Mouse (Mus musculus): ENCODE results near the gene Ap3m1. TPM values are rescaled to one million over a fixed set of nuclear protein-coding genes. Genes with fewer than 3 reads are reported as not detected.

Ap3m1 gene
- polyA plus RNA-seq, 1 experiment from 2014 or later, result 127 TPM

GRCm38 (mm10) chr14:21053586-21053985, 1.3 kb upstream of the Ap3m1 start:
- H3K9ac ChIP-seq (ENCODE audit: low read length), result no peak overlapping the region
- ATAC-seq (ENCODE audit: insufficient read depth, low FRiP score, low TSS enrichment) (no peak), DNase-seq (ENCODE audit: low spot score) (no peak)
- H3K4me3 ChIP-seq (ENCODE audit: low read depth, low read length), result peak overlapping the region; percentile 87; the same call in 1 of the 2 replicates
- H3K4me1 ChIP-seq (ENCODE audit: control insufficient read depth, insufficient read depth, low read length), result peaks cover 2% of the 10 kb centered on the region; the same call in 1 of the 2 replicates
- H3K27me3 ChIP-seq (ENCODE audit: control insufficient read depth, insufficient read depth, low read length), result no peaks in the 10 kb centered on the region
- no peaks in the 10 kb centered on the region for H3K9me3 ChIP-seq (ENCODE audit: control insufficient read depth, low read length)
- no peak overlapping the region for H3K27ac ChIP-seq (ENCODE audit: low read depth, low read length)
- WGBS, result 50% methylated on average over 7 of the region's 7 CpGs
- H3K36me3 ChIP-seq (ENCODE audit: control insufficient read depth, insufficient read depth, low read length), result no peaks in the 10 kb centered on the region
- peak overlapping the region; percentile 93; the same call in 1 of the 2 replicates for H3K4me2 ChIP-seq (ENCODE audit: low read depth)

GRCm38 (mm10) chr14:21053151-21053550, 843 bp upstream of the Ap3m1 start:
- 13% methylated on average over 8 of the region's 8 CpGs for WGBS
- H3K27ac ChIP-seq (ENCODE audit: low read depth, low read length), result no peak overlapping the region

GRCm38 (mm10) chr14:21052781-21053130, 448 bp upstream of the Ap3m1 start:
- peak overlapping the region; percentile 93 for H3K4me2 ChIP-seq (ENCODE audit: low read depth)
- H3K36me3 ChIP-seq (ENCODE audit: control insufficient read depth, insufficient read depth, low read length), result no peaks in the 10 kb centered on the region
- DNase-seq (ENCODE audit: low spot score), result peak; percentile 86
- H3K27ac ChIP-seq (ENCODE audit: low read depth, low read length), result peak overlapping the region; percentile 51
- no peaks in the 10 kb centered on the region for H3K27me3 ChIP-seq (ENCODE audit: control insufficient read depth, insufficient read depth, low read length)
- peak; percentile 81 for ATAC-seq (ENCODE audit: insufficient read depth, low FRiP score, low TSS enrichment)
- peak overlapping the region; percentile 87 for H3K4me3 ChIP-seq (ENCODE audit: low read depth, low read length)
- H3K9me3 ChIP-seq (ENCODE audit: control insufficient read depth, low read length), result no peaks in the 10 kb centered on the region
- under 1% methylated on average over 25 of the region's 25 CpGs for WGBS
- peak overlapping the region; percentile 76 for H3K9ac ChIP-seq (ENCODE audit: low read length)
- H3K4me1 ChIP-seq (ENCODE audit: control insufficient read depth, insufficient read depth, low read length), result peaks cover 2% of the 10 kb centered on the region; the same call in 1 of the 2 replicates

More at GRCm38 (mm10) chr14:21053151-21053550, 843 bp upstream of the Ap3m1 start:
- H3K4me3 ChIP-seq (ENCODE audit: low read depth, low read length), result peak overlapping the region; percentile 87
- ATAC-seq (ENCODE audit: insufficient read depth, low FRiP score, low TSS enrichment), result no peak
- no peaks in the 10 kb centered on the region for H3K27me3 ChIP-seq (ENCODE audit: control insufficient read depth, insufficient read depth, low read length)
- peaks cover 2% of the 10 kb centered on the region; the same call in 1 of the 2 replicates for H3K4me1 ChIP-seq (ENCODE audit: control insufficient read depth, insufficient read depth, low read length)
- peak overlapping the region; percentile 93 for H3K4me2 ChIP-seq (ENCODE audit: low read depth)
- H3K9ac ChIP-seq (ENCODE audit: low read length), result peak overlapping the region; percentile 76
- H3K36me3 ChIP-seq (ENCODE audit: control insufficient read depth, insufficient read depth, low read length), result no peaks in the 10 kb centered on the region
- H3K9me3 ChIP-seq (ENCODE audit: control insufficient read depth, low read length), result no peaks in the 10 kb centered on the region
- DNase-seq (ENCODE audit: low spot score), result no peak

GRCm38 (mm10) chr14:21051380-21052111, 762 bp downstream of the Ap3m1 start:
- ATAC-seq (ENCODE audit: insufficient read depth, low FRiP score, low TSS enrichment), result peak; percentile 8; the same call in 1 of the 2 replicates

GRCm38 (mm10) chr14:21050734-21051133, 1.6 kb downstream of the Ap3m1 start:
- ATAC-seq (ENCODE audit: insufficient read depth, low FRiP score, low TSS enrichment) (no peak), DNase-seq (ENCODE audit: low spot score) (no peak)
- peaks cover 2% of the 10 kb centered on the region; the same call in 1 of the 2 replicates for H3K4me1 ChIP-seq (ENCODE audit: control insufficient read depth, insufficient read depth, low read length)
- no peak overlapping the region for H3K27ac ChIP-seq (ENCODE audit: low read depth, low read length)
- no peaks in the 10 kb centered on the region for H3K36me3 ChIP-seq (ENCODE audit: control insufficient read depth, insufficient read depth, low read length)
- H3K9me3 ChIP-seq (ENCODE audit: control insufficient read depth, low read length), result no peaks in the 10 kb centered on the region
- WGBS, result 75% methylated on average over 3 of the region's 3 CpGs
- no peak overlapping the region for H3K4me3 ChIP-seq (ENCODE audit: low read depth, low read length)
- H3K4me2 ChIP-seq (ENCODE audit: low read depth), result no peak overlapping the region
- no peak overlapping the region for H3K9ac ChIP-seq (ENCODE audit: low read length)
- no peaks in the 10 kb centered on the region for H3K27me3 ChIP-seq (ENCODE audit: control insufficient read depth, insufficient read depth, low read length)

More at GRCm38 (mm10) chr14:21051380-21052111, 762 bp downstream of the Ap3m1 start:
- Histone ChIP-seq H3K4me3 (ENCODE audit: low read depth, low read length) (peak overlapping the region; percentile 87), H3K36me3 (ENCODE audit: control insufficient read depth, insufficient read depth, low read length) (no peaks in the 10 kb centered on the region), H3K4me1 (ENCODE audit: control insufficient read depth, insufficient read depth, low read length) (peaks cover 2% of the 10 kb centered on the region; the same call in 1 of the 2 replicates), H3K9me3 (ENCODE audit: control insufficient read depth, low read length) (no peaks in the 10 kb centered on the region), H3K27me3 (ENCODE audit: control insufficient read depth, insufficient read depth, low read length) (no peaks in the 10 kb centered on the region), H3K27ac (ENCODE audit: low read depth, low read length) (peak overlapping the region; percentile 51), H3K4me2 (ENCODE audit: low read depth) (peak overlapping the region; percentile 93), H3K9ac (ENCODE audit: low read length) (peak overlapping the region; percentile 76)
- DNase-seq (ENCODE audit: low spot score), result no peak
- WGBS, result 10% methylated on average over 28 of the region's 28 CpGs

- Histone ChIP-seq H3K4me2 (ENCODE audit: low read depth) (no peak overlapping the region), H3K36me3 (ENCODE audit: control insufficient read depth, insufficient read depth, low read length) (no peaks in the 10 kb centered on the region; the same call in 1 of the 2 replicates), H3K27ac (ENCODE audit: low read depth, low read length) (no peak overlapping the region), H3K27me3 (ENCODE audit: control insufficient read depth, insufficient read depth, low read length) (no peaks in the 10 kb centered on the region), H3K9me3 (ENCODE audit: control insufficient read depth, low read length) (no peaks in the 10 kb centered on the region), H3K9ac (ENCODE audit: low read length) (no peak overlapping the region), H3K4me1 (ENCODE audit: control insufficient read depth, insufficient read depth, low read length) (peaks cover 2% of the 10 kb centered on the region; the same call in 1 of the 2 replicates), H3K4me3 (ENCODE audit: low read depth, low read length) (no peak overlapping the region)
- ATAC-seq (ENCODE audit: insufficient read depth, low FRiP score, low TSS enrichment) (no peak), DNase-seq (ENCODE audit: low spot score) (no peak)
These were observed 3.4 kb downstream of the Ap3m1 start for GRCm38 (mm10) chr14:21048879-21049278.

GRCm38 (mm10) chr14:21047840-21048239, 4.5 kb downstream of the Ap3m1 start:
- no peaks in the 10 kb centered on the region for H3K27me3 ChIP-seq (ENCODE audit: control insufficient read depth, insufficient read depth, low read length)
- WGBS, result 90% methylated on average over 2 of the region's 2 CpGs
- H3K27ac ChIP-seq (ENCODE audit: low read depth, low read length), result no peak overlapping the region
- H3K36me3 ChIP-seq (ENCODE audit: control insufficient read depth, insufficient read depth, low read length), result no peaks in the 10 kb centered on the region; the same call in 1 of the 2 replicates
- no peak overlapping the region for H3K9ac ChIP-seq (ENCODE audit: low read length)
- no peak overlapping the region for H3K4me2 ChIP-seq (ENCODE audit: low read depth)
- no peak for DNase-seq (ENCODE audit: low spot score)
- H3K4me3 ChIP-seq (ENCODE audit: low read depth, low read length), result no peak overlapping the region
- no peaks in the 10 kb centered on the region for H3K9me3 ChIP-seq (ENCODE audit: control insufficient read depth, low read length)
- peaks cover 2% of the 10 kb centered on the region; the same call in 1 of the 2 replicates for H3K4me1 ChIP-seq (ENCODE audit: control insufficient read depth, insufficient read depth, low read length)
- ATAC-seq (ENCODE audit: insufficient read depth, low FRiP score, low TSS enrichment), result no peak

- ATAC-seq (ENCODE audit: insufficient read depth, low FRiP score, low TSS enrichment), result no peak
- no peak overlapping the region for H3K27ac ChIP-seq (ENCODE audit: low read depth, low read length)
- H3K4me1 ChIP-seq (ENCODE audit: control insufficient read depth, insufficient read depth, low read length), result no peaks in the 10 kb centered on the region
- H3K4me3 ChIP-seq (ENCODE audit: low read depth, low read length), result no peak overlapping the region
- 93% methylated on average over 4 of the region's 4 CpGs for WGBS
- H3K9ac ChIP-seq (ENCODE audit: low read length), result no peak overlapping the region
- H3K4me2 ChIP-seq (ENCODE audit: low read depth), result no peak overlapping the region
- H3K9me3 ChIP-seq (ENCODE audit: control insufficient read depth, low read length), result no peaks in the 10 kb centered on the region
- H3K27me3 ChIP-seq (ENCODE audit: control insufficient read depth, insufficient read depth, low read length), result no peaks in the 10 kb centered on the region
- H3K36me3 ChIP-seq (ENCODE audit: control insufficient read depth, insufficient read depth, low read length), result peaks cover 2% of the 10 kb centered on the region
- DNase-seq (ENCODE audit: low spot score), result no peak
These were observed 12.7 kb downstream of the Ap3m1 start for GRCm38 (mm10) chr14:21039623-21040022.

GRCm38 (mm10) chr14:21039077-21039476, 13.2 kb downstream of the Ap3m1 start:
- H3K9ac ChIP-seq (ENCODE audit: low read length), result no peak overlapping the region
- H3K4me1 ChIP-seq (ENCODE audit: control insufficient read depth, insufficient read depth, low read length), result no peaks in the 10 kb centered on the region
- ATAC-seq (ENCODE audit: insufficient read depth, low FRiP score, low TSS enrichment), result no peak
- H3K36me3 ChIP-seq (ENCODE audit: control insufficient read depth, insufficient read depth, low read length), result peaks cover 2% of the 10 kb centered on the region
- no peaks in the 10 kb centered on the region for H3K9me3 ChIP-seq (ENCODE audit: control insufficient read depth, low read length)
- DNase-seq (ENCODE audit: low spot score), result no peak
- H3K4me2 ChIP-seq (ENCODE audit: low read depth), result no peak overlapping the region
- H3K4me3 ChIP-seq (ENCODE audit: low read depth, low read length), result no peak overlapping the region
- no peak overlapping the region for H3K27ac ChIP-seq (ENCODE audit: low read depth, low read length)
- H3K27me3 ChIP-seq (ENCODE audit: control insufficient read depth, insufficient read depth, low read length), result no peaks in the 10 kb centered on the region
- 96% methylated on average over 12 of the region's 12 CpGs for WGBS

Data from neural tube, embryonic 11.5 days (tissue).